Mouse (Mus musculus) c-Kit-negative CD71-positive TER-119-positive erythroid progenitor cells, embryonic 14.5 days (primary cell): ENCODE measurements around the gene Ctxn1.
A peak's percentile ranks its signal among the peaks of the same experiment; 100 is the strongest.
"Not testable (repeated sequence)": the region's sequence is repeated elsewhere in the genome, so short reads cannot be mapped to it uniquely, and the experiment has no call there.

Experiments
- DNase-seq: peaks from one replicate; pipeline ENCODE4 v3.0.0-alpha.2; 2013; ENCODE audit warnings: low read depth, low spot score

The Ctxn1 gene

DNA sequence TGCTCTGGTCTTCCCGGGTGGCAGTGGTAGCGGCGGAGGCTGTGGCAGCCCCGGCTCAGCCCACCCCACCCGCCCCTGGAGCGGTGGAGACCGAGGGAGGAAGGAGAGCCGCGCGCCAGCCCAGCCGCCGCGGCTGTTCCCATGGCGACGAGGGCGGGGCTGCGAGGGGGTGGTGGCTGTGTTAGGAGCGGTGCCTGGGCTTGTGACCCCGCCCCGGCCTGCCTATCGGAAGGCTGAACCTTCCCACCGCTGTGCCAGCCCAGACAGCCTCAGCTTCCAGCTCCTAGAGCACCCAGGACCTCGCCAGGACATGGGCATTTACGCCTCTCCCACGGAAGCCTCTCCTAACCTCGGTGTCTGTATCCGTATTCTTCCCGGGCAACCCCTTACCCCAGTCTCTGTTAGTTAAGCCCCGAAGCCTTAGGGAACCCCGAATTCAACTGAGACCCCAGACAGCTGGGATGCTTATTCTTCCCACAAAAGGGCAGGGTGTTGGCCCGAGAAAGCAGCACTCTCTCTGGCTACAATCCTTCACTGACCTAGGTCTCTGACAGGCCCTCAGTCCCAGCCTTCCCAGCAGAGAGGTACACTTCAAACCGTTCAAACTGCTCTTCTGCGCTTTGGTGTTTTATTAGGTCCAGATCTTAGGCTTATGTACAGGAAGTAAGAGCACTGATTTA, at the start of gene Ctxn1:
Gene Ctxn1 (minus strand): TSS at position 150 of the 680 bp plus-strand sequence.
- DNase-seq: peak; percentile 88

DNA sequence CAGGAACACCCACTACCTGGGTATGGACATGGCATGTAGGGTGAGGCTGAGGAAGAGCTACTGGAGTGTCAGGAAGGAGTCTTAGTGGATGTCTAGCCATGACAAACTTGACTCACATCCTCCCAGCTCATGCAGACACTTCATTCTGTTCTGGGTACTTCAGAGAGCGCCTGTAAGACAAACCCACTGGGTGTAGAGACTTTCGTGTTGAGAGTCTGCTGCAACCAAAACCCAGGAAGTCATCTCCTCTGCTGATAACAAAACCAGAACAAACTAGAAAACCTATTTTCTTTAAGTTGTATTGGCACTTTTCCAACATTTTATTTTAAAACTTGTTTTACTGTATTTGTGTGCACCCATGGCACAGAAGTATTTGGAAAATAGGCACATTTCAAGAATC, 46.8 kb upstream of the Ctxn1 start:
- no peak for DNase-seq

DNA sequence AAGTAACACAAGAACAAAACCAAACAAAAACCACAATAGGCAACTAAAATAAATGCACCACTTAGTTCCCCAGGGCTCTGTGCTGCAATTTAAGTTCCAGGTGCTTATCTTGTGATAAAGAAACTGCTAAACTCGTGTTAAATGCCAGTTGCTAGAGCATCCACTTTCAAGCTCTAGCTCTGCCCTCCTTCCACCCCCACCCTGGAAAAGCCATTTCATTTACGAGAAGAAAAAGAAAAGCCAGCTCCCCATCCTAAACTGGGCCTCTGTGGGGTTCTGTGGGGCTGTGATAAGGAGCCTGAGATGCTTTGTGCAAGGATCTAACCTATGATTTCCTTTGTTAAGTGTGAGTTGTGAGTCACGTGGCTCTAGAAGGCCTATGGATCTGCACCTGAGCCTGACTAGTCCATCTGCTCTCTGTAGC, 45.1 kb upstream of the Ctxn1 start:
- no peak for DNase-seq

DNA sequence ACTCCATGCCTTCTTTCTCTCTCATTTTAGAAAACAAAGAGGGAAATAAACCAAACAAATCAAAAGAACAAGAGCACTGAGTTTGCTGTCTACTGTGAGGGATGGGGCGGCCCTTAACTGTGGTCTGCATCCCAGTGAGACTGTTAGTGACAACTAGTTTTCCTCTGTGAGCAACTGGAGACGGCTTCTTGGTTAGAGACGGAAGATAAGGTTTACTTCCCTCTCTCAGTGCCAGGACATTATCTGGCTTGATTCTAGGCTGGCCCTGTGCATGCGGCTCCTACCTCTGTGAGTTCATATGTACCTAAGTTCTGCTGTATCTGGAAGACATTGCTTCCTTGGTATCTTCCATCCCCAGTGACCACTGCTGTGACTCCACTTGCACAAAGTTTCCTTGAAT, 38.7 kb upstream of the Ctxn1 start:
- DNase-seq: no peak

DNA sequence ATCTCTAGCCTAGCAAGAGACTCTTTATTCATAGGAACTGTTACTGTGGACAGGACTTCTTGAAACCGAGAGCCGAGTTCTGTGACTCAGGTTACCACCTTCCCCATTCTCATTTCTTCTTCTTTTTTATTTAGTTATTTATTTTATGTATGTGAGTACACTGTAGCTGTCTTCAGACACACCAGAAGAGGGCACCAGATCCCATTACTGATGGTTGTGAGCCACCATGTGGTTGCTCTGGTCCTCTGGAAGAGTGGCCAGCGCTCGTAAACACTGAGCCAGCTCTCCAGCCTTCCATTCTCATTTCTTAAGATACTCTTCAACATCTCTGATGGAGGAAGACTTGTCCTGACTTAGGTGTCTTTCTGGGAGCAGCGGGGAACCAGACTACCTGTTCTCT, 33.7 kb upstream of the Ctxn1 start:
- DNase-seq: no peak

DNA sequence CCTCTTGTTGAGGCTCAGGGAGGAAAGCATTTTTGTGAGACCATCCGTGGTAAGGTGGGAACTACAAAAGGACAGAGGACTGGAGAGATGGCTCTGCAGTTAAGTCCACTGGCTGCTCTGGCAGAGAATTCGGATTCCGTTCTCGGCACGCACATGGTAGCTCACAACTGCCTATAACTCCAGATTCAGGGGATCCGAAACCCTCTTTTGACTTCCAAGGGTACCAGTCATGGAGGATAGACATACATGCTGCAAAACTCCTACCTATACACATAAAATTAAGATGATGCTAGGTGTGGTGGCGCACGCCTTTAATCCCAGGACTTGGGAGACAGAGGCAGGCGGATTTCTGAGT, 17.0 kb upstream of the Ctxn1 start:
- DNase-seq: no peak

DNA sequence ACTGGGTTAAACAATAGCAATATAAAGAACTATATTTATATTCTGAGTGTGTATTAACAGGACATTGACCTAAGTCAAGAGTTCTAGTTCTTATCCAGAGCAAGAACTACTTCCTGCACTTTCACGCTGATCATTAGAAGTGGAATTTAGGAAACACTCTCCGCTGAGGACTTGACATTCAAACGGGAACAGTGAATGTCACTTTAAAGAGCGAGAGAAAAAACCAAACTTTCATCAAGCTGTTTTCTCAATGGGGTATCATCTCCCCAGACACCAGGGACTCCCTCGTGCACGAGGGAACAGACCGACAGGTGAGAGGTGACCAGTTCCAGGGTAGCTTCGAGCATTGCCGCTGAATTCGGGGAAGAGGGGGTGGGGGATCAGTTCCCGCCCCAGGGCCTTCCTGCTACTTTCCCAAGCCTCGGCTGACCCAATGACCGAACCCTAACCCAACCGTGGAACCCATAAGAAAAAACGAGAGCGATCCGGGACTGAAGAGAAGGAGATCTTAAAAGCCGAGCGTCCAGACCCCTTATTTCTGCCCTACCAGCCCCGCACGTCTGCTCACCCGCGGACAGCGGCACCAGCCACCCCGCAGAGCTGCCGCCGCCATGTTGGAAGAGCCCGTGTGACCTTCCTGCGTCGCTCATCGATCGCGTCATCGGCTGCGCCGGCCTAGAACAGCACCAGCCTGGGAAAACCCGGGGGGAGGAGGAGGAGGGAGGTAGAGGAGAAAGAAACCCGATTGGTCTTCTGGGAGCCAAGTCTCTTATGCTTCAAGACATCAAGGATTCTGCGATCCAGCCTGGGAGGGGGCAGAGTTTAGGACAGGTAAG, 16.4 kb upstream of the Ctxn1 start, which contains the start of gene Timm44:
Gene Timm44 (minus strand): TSS at position 639 of the 836 bp plus-strand sequence.
- peak; percentile 89 for DNase-seq

DNA sequence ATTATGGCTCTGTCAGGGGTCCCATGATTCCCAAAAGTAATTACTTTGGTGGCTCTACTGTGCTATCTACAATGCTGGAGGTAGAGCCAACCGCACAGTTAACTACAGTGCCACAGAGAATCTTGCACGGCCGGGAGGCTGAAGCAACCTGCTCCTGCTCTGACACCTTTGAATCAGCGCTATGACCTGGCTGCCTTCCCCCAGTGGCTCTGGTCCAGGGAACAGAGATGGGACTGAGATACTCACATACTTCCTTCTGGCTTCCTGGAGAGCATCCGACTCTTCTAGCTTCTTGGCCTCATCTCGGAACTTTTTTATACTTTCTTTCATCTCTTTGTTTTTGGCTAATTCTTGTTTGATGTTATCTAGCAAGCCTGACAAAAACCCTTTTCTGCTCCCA, 10.5 kb upstream of the Ctxn1 start:
- DNase-seq: no peak

DNA sequence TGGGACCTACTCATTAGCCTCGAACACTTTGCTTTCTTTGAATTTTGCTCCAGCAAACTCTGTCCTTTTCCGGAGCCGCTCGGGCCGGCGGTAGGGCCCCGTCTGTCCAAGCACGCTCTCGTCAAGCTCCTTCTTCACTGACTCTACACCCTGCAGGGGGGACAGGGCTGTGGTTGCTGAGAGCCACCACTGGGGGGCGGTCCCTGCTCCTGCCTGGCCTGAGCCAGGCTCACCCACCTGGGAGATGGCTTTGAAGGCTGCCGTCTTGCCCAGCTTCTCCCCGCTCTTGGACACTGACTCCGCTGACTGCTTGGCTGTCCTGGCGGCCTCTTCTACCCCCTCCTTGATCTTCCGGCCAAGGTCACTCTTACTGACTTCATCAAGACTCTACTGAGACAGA, 8.6 kb upstream of the Ctxn1 start:
- no peak for DNase-seq

DNA sequence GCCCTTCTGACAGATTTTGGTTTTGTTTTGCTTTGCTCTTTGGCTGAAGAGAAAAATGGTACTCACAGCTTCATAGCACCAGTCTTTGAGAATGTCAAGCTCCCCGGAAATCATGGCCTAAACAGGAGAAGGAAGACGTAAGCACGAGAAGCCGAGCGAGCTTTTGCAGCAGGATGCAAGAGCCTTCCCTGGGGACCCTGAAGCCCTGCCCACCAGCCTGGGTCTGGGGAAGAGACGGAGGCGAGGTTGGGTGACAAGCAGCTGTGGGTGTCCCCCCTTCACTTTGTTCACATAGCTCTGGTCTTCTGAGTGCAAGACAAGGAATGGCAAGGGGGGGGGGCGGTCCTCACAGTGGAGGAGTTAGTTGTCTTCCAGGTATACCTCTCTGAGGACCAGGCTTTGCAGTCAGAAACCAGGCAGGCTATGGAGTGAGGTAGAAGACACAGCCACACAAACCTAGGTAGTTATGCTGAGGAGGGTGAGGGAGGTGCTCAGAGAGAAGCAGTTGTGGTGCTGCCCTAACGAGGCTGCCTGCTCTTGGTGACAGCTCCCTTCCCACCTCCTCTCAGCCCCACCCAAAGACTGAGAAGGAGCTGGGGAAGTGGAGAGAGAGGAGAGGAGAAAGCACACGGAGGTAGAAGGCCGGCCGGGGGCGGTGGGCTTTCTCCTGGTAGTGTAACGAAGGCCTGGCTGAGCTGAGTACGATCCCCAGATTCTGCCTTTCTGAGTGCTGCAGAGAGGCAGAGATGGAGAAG, 6.3 kb upstream of the Ctxn1 start:
- DNase-seq: no peak

DNA sequence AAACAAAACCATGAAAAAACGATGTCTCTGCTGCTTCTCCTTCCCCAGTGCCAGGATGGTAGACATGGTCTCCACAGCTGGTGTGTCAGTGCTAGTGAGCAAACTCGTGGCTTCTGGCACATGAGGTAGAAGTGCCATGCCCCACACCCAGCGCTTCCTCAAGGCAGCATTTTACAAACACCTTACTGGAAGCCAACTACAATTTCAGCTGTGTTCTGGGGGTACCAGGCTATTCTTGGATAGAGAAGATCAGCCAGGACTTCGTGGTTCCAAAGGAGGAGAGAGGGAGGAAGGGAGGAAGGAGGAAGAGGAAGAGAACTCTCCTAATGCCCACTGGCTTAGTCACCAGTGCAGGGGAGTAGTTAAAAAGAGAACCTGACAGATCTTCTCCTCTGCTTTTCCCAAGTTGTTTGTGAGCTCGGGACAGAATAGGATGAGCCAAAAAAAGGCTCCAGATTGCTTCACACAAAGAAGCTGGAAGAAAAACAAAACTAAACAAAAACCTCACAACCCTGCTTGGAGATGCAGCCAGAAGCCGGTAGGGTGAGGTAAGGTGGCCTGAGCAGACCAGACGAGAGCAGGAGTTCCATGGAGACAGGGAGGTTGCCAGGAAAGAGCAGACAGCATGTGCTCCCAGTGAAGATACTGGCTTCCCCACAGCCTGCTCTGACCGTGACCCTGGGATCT, 4.2 kb upstream of the Ctxn1 start:
- DNase-seq: no peak

DNA sequence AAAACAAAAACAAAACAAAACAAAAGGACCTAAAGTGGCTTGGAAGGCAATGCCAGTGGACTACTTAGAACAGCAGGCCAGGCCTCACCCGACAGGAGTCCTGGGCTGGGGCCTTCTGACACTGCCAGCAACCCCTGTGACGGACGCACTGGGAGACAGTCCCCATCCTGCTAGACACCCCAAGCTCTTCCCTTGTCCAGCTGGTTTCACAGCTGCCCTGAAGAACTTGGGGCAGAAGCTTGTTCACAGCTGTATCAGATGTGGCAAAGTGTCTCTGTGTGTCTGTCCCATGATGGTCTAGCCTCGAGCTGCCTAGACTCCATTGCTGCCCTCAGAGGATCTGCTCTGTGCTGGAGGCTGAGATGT, 714 bp upstream of the Ctxn1 start:
- no peak for DNase-seq

DNA sequence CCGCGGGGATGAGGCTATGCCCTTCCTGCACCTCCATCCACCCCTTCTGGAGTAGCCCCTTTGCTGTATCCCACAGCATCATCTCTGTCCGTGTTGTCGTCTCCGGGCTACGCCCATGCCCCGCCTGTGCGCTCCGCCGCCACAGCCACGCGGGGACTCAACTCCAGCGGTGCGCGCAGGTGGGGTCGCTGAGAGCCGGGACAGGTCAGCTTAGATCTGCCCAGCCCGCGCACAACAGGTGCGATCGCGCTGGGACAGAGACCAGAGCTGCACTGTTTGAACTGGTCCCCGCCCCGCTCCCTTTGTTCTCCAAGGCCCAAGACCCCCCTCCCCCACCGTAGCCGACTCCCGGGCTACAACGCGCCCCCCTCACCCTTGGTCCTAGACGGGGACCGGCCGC, 396 bp downstream of the Ctxn1 start:
- DNase-seq: no peak

DNA sequence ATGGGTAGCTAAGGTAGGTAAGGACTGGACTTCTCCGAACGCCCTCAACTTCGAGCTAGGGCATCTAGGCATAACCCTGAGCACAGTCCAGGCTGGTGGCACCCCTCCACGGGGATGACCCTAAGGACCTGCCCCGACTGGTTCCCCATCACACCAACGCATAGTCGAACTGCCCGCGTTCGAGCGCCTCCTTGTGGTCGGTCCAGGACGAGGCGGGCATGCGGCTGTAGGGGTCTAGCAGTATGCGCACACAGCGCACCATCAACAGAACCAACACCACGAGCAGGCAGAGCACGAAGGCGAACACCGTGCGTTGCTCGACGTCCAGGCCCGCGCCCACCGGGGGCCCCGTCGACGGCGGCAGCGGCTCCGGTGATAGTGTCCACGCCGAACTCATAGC, 841 bp downstream of the Ctxn1 start:
- DNase-seq: no peak

DNA sequence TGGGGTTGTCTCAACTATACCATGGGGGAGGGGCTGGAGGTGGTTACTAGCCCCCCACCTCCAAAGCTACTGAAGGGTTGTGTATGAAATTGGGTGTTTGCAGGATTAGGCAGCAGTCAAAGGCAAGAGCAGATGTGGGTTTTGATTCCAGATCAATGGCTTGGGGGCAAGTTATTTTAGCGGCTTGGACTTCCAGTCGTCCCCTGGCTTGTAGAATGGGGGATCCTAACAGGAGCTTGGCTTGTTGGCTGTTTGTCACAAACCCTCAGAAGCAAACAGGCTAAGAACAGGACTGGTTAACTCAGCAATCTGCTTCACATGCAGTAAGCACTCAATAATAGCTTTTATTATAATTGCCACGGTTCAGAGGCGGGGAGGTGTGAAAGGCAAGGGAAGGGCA, 1.7 kb downstream of the Ctxn1 start:
- DNase-seq: no peak

DNA sequence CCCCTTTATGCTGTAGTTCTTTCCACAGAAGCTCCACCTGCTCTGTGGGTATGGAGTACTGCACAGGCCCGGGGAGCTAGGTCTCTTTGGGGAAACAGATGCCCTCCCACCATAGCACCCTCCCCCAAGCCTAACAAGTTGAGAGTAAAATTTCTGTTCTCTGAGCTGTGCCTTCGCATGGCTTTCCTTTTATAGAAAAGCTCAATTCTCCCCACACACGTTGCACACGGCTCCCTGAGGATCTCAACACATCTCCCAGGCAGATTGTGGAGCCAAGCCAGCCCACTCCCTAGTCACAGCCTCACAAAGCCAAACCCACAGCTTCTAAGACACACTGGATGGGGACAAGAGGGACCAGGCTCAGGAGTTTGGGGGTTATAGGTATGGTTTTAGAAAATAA, 2.2 kb downstream of the Ctxn1 start:
- DNase-seq: no peak

DNA sequence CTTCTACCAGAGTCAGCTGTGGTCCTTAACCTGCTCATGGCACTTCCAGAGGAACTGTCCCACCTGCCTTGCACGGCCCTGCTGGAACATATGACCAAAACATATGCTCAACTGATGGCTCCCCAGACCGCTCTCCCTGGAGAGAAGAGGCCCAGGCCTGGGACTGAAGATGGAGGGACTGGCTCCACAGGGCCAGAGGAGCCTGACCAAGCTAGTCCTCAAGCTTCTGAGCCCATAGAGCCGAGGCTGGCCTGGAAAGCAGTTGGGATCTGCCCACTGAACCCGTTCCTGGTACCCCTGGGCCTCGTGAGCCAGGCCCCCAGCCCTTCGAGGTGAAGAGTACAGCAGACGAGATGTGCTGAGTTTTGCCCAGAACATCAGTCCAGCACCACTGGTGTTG, 3.6 kb downstream of the Ctxn1 start:
- DNase-seq: not testable (repeated sequence)

DNA sequence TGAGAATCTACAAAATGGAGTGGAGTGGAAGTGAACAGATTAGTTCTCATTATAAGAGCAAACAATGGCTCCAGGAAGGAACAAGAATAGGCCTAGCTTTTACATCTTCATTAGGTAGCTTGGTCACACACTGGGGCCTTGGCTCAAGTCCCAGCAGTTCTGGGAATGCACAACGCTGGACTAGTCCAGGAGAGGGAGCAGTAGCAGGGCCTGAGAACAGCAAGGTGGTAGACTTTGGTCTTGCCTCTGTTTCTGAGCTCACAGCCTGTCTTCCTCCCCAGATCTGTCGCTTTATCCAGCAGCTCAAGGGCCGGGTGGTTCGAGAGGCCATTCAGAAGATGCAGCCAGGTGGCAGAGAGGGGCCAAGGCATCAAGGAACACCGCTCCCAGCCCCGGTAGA, 5.1 kb downstream of the Ctxn1 start:
- no peak for DNase-seq

DNA sequence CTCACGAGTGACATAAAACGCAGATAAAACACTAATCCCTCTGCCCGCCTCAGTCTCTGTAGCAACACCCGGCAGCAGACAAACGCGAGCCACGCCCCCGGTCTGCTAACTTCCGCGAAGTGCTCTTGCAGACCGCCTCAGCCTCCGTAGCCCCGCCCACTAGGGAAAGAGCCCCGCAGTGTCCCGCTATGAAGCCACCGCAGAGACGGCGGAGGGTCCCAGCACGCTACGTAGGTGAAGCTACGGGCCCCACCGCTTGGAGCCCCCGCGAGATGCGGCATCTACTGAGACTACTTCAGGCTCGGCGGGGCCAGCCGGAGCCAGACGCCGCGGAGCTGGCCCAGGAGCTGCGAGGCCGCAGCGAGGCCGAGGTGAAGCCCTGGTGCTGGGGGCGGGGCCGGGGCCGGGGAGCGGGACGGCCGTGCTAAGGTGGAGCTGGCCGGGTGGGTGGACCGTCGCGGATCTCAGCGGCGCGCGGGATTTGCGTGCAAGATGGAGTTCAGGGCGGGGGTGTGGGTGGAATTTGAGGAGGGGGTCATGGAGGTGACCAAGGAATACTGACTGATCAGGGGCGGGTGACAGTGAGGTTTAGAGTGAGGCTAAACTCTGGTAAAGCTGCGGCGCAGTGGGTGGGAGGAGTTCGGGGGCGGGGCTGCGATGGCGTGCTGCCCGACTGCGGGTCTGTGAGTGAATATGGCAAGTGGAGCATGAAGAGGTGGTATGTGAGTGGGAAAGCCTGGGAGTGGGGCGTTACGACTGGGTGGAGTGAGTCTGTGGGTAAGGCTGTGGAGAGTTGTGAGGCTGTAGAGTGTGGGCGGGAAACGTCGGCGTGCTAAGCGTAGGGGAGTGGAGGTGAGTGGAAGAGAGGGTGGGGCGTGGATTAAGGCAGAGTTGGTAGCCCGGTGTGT, 5.9 kb downstream of the Ctxn1 start, which contains the start of gene Snapc2:
Gene Snapc2 (plus strand): TSS at position 147 of the 908 bp plus-strand sequence.
- peak; percentile 92 for DNase-seq

DNA sequence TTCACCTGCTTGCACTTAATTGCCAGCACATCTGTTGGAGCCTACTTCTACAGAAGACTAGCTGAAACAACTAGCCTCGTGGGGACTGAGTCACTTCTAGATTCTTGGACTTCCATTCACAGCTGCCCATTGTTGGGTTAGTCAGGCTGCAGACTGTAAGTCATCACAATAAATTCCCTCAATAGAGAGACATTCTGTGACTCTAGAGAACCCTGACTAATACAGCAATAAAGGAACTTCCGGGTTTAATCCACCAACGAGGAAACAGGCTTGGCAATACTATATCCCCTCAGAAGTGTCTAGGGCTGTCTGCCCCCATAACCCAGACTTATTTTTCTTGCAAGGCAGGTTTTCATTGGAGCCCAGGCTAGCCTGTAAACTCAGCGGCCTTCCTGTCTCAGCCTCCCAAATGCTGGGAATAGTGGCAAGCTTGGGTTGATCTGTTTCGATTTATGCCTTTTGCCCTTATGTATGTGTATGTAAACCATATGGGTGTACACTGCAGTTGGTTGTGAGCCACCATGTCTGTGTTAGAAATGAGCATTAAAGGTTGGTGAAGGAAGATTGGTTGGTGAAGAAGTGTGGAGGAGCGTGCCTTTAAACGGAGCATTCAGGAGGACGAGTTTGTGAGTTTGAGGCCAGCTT, 6.8 kb downstream of the Ctxn1 start:
- DNase-seq: no peak
